Mouse (Mus musculus) cerebellum, adult 18-20 months (tissue): Measurements from ENCODE around the gene Ptpn21.

Experiments
- DNase-seq, 2 experiments: peaks; one replicate each; pipeline ENCODE4 v3.0.0; 2021

Ptpn21 gene

GRCm38 (mm10) chr12:98644852-98645251 lies 92.4 kb downstream of the Ptpn21 start:
- DNase-seq = no peak

GRCm38 (mm10) chr12:98628260-98628970 lies 108.8 kb downstream of the Ptpn21 start:
- no peak for DNase-seq

GRCm38 (mm10) chr12:98627392-98628259 lies 109.6 kb downstream of the Ptpn21 start, which contains the start of gene Spata7:
Gene Spata7, plus strand, starts transcription at chr12:98628157.
- DNase-seq = peak; percentile 84 to 85
